Mouse (Mus musculus): ENCODE data around the gene Ubr4. TPM values are rescaled to one million over a fixed set of nuclear protein-coding genes. Genes with fewer than 3 reads are reported as not detected.

Ubr4 gene
- polyA plus RNA-seq, 1 experiment from 2014 or later = 73.7 TPM

DNA sequence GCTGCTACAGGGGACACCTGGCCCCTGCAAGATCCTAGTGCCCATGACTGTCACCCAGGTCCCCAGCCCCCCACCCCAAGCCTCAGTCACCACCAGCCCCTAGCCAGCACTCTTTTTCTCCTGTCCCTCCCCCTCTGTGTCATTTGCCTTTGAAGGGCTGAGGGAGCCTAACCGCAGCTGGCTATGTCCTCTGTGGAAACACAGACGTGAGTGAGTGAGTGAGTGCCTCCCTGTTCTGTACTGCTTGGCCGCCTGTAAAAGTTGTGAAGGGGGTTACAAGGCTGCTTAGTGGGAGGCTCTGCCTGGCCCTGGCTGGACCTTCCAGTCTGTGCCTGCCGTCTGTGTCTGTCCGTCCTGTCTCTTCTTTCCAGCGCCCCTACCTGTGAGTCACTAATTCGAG, 183.3 kb downstream of the Ubr4 start:
- H3K36me3 ChIP-seq = no peaks in the 10 kb centered on the region
- 0 out of 2 replicates have a peak overlapping the region, but pooled peaks have one; percentile 23 for H3K27ac ChIP-seq
- H3K4me2 ChIP-seq = no peak overlapping the region
- H3K9me3 ChIP-seq = no peaks in the 10 kb centered on the region
- H3K9ac ChIP-seq = no peak overlapping the region
- H3K4me3 ChIP-seq = no peak overlapping the region
- ATAC-seq (ENCODE audit: low FRiP score) = no peak
- H3K4me1 ChIP-seq (replicated peaks) = 0 out of 2 replicates have a peak, but pooled peaks cover 8% of the 10 kb centered on the region
- 0 out of 2 replicates have a peak, but pooled peaks cover 4% of the 10 kb centered on the region for H3K27me3 ChIP-seq
- 60% methylated on average over 7 of the region's 7 CpGs for WGBS

DNA sequence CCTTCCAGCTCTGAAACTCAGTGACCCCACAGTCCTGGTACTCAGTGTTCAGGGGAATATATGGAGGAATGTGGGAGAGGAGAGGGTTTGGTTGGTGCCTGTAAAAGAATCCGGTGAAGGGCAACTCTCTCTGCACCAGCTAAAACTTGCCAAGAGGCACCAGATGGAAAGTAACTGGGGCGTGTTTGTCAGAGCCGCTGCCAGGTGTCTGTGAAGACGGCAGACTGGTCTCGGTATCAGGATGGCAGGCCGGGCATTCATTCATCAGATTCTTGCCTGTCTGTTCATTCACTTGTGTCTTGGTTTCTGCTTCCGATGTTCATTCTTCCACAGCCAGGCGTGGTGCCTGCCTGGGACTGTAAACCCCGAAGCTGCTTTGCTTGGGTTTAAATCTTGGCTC, 184.3 kb downstream of the Ubr4 start:
- no peak for ATAC-seq (ENCODE audit: low FRiP score)
- Histone ChIP-seq H3K4me3 (no peak overlapping the region), H3K27ac (no peak overlapping the region), H3K27me3 (0 out of 2 replicates have a peak, but pooled peaks cover 4% of the 10 kb centered on the region), H3K4me1 (replicated peaks) (0 out of 2 replicates have a peak, but pooled peaks cover 8% of the 10 kb centered on the region), H3K9ac (no peak overlapping the region), H3K9me3 (no peaks in the 10 kb centered on the region), H3K4me2 (no peak overlapping the region), H3K36me3 (no peaks in the 10 kb centered on the region)
- WGBS = 80% methylated on average over 9 of the region's 9 CpGs

Small RNA genes within 50 kb of the gene (microRNA-seq; reads per million reads assigned to microRNA genes)
- gene Gm24245 (3.0 reads per million, percentile 7 among the genes with 10 or more reads in this experiment), gene Gm25732 (0.70 reads per million)

Other genes starting within 250 kb of the Ubr4 start
- gene Minos1, start 221.5 kb upstream of the Ubr4 start, polyA plus RNA-seq (2015; fragmentation: Nextera tagmentation; extraction: Ambion mirVana) = 424 and 441 TPM in 2 replicates
- gene Capzb, start 159.7 kb upstream of the Ubr4 start, polyA plus RNA-seq (2015; fragmentation: Nextera tagmentation; extraction: Ambion mirVana) = 340 and 343 TPM in 2 replicates
- gene Pqlc2, start 41.9 kb upstream of the Ubr4 start, polyA plus RNA-seq (2015; fragmentation: Nextera tagmentation; extraction: Ambion mirVana) = 14.3 TPM in 2 replicates
- gene Akr7a5, start 41.9 kb upstream of the Ubr4 start, polyA plus RNA-seq (2015; fragmentation: Nextera tagmentation; extraction: Ambion mirVana) = 58.7 and 60.0 TPM in 2 replicates
- gene Mrto4, start within 50 bp of the Ubr4 start, polyA plus RNA-seq (2015; fragmentation: Nextera tagmentation; extraction: Ambion mirVana) = 88.1 and 97.5 TPM in 2 replicates
- 36.2 and 42.2 TPM in 2 replicates for gene Emc1, start within 50 bp of the Ubr4 start, polyA plus RNA-seq (2015; fragmentation: Nextera tagmentation; extraction: Ambion mirVana)
- gene Iffo2, start 177.9 kb downstream of the Ubr4 start, polyA plus RNA-seq (2015; fragmentation: Nextera tagmentation; extraction: Ambion mirVana) = 4.4 and 4.7 TPM in 2 replicates